Mouse (Mus musculus): ENCODE measurements around the gene Fmnl2.

GRCm38 (mm10) chr2:52966227-52966626 lies 108.6 kb downstream of the Fmnl2 start:
- TF ChIP-seq POLR2A (IDR thresholded peaks at IDR 0.05; ENCODE audit: insufficient read length, low read depth) (no peak), E2F4 (IDR thresholded peaks at IDR 0.05; ENCODE audit: insufficient read depth) (no peak), SRF (IDR thresholded peaks at IDR 0.05; ENCODE audit: control insufficient read depth, insufficient read length, low read depth) (no peak), CEBPB (IDR thresholded peaks at IDR 0.05; ENCODE audit: insufficient read depth, poor library complexity, severe bottlenecking) (no peak), USF1 (IDR thresholded peaks at IDR 0.05; ENCODE audit: low read depth) (no peak), MAX (IDR thresholded peaks at IDR 0.05; ENCODE audit: low read depth) (no peak), MYOD1 (IDR thresholded peaks at IDR 0.05; ENCODE audit: control insufficient read depth in 1 of 3, insufficient read length in 2 of 3, low read depth in 2 of 3) (no peak), REST (IDR thresholded peaks at IDR 0.05; ENCODE audit: insufficient read depth, insufficient read length) (no peak), TCF12 (IDR thresholded peaks at IDR 0.05; ENCODE audit: insufficient read depth, poor library complexity, severe bottlenecking) (no peak)

Measured in myocyte (in vitro differentiated cells).